Mouse (Mus musculus): Measurements from ENCODE around the gene Slc41a2. TPM values are rescaled to one million over a fixed set of nuclear protein-coding genes. Genes with fewer than 3 reads are reported as not detected.

Gene Slc41a2
- total RNA-seq, 2 experiments from 2014 or later = 1.4 to 1.8 TPM

DNA sequence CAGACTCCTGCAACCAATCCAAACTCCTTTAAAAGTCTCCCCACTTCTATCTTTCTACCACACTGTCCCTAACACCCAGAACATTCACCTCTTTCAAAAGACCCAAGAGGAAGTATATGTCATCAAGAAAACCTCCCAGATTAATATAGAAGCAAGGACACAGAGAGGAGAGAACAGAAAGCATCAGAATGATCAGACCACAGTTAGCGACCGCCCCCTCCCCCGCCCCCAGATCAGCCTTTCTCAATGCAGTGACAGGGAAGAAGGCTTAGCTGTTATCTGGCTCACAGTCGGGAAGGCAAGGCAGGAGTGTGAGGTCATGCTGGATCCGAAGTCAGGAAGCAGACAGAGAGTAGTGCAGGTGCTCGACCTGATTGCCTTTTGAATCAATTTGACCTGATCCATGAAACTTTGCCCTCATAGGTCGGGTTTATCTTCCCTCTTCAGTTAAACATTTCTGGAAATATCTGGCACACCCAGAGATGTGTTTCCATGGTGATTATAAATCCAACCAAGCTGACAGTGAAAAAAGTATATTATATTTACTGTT lies 15.1 kb downstream of the Slc41a2 start:
- intact Hi-C loops (cut with DNase I; ENCODE audit: low total_unique reads) = no loop called here
- no peak for DNase-seq

DNA sequence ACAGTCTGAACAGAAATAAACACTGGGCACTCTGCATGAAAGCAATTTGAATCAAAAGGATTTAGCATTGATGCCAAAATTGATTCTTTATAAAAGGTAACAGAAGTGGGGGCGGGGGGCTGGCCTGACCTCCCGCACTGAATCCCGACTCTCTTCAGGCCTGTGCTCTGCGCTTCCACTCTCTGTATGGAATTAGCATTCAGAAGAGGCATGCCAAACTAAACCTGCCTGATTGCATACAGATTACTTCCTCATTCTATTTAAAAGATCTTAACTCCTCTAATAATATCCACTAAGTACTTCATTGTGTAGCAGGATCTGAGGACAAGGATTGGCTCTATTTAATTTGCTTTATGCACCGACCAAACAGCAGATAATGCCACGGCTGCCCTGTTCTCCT lies 16.2 kb downstream of the Slc41a2 start:
- DNase-seq = no peak
- intact Hi-C loops (cut with DNase I; ENCODE audit: low total_unique reads) = no loop called here

DNA sequence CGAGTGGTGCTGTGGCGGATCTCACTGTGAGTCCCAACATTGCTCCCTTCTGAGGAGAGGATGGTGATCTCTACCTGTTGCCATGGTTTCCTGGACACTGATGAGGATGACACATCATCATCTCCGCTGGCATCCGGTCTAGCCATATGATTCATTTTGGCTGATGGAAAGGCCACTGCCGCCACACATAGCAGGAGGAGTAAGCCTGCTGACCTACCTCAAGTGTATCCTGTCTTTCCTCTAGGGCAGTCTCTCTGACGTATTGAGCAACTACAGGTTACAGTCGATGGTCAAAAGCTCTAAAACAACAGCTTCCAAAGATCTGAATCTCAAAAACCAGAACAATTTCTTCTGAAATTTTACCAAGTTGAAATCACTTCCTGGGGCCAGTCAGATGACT lies 16.8 kb downstream of the Slc41a2 start:
- intact Hi-C loops (cut with DNase I; ENCODE audit: low total_unique reads) = no loop called here
- DNase-seq = no peak

DNA sequence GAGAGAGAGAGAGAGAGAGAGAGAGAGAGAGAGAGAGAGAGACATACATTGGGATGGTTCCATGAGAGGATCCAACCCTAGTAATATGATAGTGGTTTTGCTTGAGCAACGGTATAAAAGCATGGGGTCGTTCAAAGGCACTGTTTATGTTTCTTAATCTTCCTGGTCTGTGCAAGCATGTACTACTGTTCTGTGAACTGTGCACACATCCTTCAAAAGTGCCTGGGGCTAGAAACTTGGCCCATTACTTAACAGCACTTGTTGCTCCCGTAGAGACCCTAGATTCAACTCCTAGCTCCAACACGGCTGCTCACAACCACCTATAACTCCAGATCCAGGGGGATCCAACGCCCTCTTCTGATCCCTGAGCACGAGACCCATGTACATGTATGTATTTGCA lies 17.3 kb downstream of the Slc41a2 start:
- no peak for DNase-seq
- intact Hi-C loops (cut with DNase I; ENCODE audit: low total_unique reads) = no loop called here

DNA sequence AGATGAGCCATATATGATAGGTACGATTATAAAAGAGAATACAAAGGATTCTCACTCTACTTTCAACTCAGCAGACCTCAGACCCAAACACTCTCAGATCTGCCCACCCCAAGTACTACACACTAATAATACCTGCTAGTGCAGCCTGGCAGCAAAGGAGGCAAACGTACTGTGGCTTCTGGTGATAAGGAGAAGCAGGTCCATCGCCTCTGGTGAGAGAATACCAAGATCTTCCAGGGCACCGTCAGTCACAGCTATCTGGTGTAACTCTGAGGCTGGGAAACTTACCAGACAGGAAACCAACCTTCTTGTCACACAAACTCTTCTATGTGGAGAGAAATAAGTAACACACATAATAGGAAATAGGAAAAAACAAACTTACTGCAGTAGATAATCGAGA lies 24.6 kb downstream of the Slc41a2 start:
- DNase-seq = no peak
- intact Hi-C loops (cut with DNase I; ENCODE audit: low total_unique reads) = no loop called here

DNA sequence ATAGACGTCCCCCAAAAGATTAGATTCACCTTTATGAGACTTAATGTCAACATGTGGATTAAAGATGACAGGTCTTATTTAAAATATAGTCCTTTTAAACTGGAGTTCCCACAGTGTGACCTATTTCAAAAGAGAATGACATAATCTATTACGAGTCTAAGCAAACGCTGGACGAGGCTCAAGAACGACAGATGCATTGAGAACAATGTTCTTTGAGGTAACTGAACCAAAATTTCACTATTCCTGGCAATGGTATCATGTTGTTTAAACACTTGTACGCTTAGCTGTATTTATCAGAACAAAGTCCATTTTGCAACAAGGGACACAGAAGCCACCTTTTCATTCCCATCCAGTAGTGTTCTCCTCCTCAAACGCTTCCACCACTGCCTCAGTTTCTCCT lies 27.3 kb downstream of the Slc41a2 start:
- DNase-seq = no peak
- intact Hi-C loops (cut with DNase I; ENCODE audit: low total_unique reads) = no loop called here

DNA sequence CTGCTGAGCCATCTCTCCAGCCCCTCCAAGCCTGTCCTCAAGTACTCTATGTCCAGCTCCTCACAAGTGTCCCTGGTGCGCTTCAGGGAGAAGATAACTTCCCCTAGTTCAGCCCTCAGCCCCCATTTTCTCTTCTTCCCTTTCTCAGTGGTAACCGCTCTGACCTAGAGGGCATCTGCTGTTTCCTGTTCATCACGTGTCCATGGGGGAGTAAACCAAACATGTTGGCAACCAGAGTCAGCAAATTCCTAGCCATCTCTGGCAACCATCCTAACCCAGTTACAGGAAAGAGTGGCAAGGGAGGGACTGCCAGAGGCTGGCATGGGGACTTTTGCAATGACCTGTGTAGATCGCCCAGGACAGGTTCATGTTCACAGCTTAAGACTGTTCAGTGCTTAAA lies 36.0 kb downstream of the Slc41a2 start:
- intact Hi-C loops (cut with DNase I; ENCODE audit: low total_unique reads) = no loop called here
- DNase-seq = no peak

DNA sequence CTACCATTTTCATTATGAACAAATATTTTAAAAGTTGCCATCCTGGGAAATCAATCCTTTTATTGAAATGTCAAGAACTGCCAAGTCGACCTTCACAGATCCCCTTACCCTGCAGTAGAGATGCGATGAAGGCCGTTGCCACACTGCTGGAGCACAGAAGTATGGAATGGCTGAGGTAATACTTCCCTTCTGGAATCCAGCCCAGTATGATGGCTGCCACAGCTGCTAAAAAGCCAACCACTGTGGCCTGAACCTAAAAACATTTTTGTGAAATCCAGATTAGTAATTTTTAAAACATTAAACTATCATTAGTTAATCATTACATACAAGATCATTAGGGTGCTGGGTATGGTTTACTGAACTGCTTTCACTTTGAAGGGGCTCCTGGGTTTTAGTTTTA lies 36.6 kb downstream of the Slc41a2 start:
- intact Hi-C loops (cut with DNase I; ENCODE audit: low total_unique reads) = no loop called here
- DNase-seq = no peak

DNA sequence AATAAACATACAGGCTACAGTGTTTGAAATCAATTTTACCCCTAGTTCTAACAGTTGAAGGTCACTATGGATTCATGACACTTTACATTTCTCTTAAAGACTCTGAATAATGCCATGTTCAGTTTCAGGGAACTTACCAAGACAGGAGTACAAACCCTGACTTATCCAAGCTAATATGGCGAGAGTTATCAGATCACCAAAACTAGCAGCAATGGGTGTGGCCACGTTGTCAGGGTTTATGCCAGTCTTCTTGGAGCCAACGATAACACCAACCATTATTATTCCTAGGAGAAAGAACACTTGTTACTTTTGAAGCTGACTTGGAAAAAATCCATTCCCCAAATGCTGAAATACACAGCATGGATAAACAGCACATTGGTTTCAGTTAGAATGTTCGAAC lies 40.7 kb downstream of the Slc41a2 start:
- intact Hi-C loops (cut with DNase I; ENCODE audit: low total_unique reads) = no loop called here
- DNase-seq = no peak

DNA sequence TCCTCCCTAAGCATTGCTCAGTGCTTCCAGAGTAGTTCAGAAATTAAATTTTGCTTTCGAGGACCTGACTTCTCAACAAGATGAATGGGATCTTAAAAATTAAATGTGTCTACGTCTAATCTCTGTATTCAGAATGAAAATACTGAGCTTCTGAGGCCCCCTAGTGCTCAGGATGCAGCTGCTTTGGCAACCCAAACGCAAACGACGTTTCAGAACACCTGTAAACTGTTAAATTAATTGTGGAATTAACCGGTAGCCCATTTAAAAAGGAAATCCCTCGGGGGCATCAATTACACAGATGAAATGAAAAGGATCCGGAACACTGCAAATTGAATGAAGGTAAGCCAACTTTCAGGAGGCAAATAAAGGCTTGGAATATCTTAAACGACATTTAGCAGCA lies 42.9 kb downstream of the Slc41a2 start:
- intact Hi-C loops (cut with DNase I; ENCODE audit: low total_unique reads) = no loop called here
- no peak for DNase-seq

DNA sequence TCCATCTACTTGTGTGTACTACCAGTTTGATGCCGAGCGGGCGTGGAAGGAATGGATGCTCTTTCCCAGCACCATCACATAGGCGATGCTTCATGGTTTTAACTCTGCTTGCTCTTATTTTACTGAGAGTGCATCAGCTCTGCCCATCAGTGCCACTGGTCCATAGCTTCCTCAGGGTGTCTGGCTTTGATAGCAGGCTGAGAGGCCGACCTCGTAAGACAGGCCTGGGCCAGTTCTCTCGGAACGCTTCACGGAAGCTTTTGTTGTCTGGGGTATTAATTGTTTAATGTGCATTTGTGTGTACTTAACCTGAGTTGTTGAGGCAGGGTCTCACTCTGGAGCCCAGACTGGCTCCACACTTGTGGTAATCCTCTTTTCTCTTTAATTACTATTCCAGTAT lies 44.3 kb downstream of the Slc41a2 start:
- DNase-seq = no peak
- intact Hi-C loops (cut with DNase I; ENCODE audit: low total_unique reads) = no loop called here

DNA sequence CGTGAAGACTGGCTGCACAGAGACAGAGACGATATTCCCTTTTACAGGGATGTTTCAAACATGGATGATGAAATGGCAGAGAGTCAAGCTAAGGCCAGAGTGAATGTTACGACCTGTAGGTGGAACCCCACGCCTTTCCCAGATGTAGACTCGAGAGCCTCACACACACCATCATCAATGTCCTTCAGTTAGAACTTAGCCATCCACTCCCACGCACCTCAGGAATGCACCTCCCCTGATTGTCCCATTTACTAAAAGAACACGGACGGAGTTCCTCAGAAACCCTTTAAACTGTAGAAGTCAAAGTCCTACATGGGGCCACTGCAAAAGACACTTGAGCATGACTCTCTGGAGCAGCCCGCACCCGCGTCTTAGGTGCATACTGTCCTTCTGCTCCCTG lies 46.0 kb downstream of the Slc41a2 start:
- DNase-seq = no peak
- intact Hi-C loops (cut with DNase I; ENCODE audit: low total_unique reads) = no loop called here

DNA sequence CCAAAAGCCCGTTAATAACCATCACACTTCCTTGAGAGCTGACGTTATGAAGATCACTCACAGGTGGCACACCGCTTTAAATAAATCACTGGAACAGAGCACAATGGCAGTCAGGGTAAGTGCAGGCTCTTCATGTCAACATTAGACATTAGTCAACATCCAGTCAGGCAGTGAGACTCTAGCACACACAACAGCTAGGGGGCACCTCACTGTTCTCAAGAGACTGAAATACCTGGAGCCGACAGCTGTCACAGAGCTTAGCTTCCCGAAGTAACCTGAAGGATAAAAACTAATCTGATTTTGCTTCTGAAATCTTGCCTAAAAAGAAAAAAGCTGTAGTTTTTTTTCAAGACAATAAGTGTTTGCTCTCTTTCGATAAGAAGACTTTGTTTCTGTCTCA lies 49.9 kb downstream of the Slc41a2 start:
- intact Hi-C loops (cut with DNase I; ENCODE audit: low total_unique reads) = no loop called here
- DNase-seq = no peak

DNA sequence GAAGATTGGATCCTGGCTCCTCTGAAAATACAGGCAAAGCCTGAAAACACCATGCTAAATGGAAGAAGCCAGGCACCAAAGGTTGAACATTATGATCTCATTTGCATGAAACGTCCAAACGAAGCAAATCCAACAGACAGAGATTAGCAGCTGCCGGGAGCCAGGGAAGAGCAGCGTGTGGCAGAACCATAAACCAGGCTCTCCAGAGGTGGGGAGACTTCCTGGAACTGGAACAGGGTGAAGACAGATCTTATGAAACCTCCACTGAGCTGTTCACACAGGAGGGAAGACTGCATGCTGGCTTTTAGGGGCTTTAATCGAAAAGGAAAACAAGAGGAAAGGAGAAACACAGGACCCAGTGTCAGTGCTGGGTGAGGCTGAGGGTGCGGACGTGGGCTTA lies 51.3 kb downstream of the Slc41a2 start:
- intact Hi-C loops (cut with DNase I; ENCODE audit: low total_unique reads) = no loop called here
- DNase-seq = no peak

DNA sequence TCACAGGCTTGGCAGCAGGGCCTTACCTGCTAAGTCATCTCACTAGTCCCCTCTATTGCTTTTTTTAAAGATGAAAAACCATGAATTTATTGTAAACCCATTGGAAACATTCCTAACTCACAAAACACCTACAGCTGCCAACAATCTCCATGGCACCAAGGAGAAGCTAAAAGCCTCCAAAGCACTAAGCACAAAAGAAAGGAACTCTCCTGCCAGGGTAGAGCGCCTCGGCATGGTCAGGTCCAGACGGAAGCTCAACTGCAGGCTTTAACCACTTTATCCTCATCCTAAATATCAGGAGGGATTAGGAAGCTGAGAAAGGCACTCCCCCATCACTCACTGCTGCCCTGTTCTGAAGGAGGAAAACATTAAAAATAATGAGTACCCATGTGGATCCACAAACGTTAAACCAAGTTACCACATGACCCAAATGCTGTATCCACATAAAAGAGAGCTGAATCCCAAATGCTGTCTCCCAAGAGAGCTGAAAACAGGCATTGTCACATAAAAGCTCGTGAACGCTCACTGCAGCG lies 51.9 kb downstream of the Slc41a2 start:
- DNase-seq = no peak
- intact Hi-C loops (cut with DNase I; ENCODE audit: low total_unique reads) = no loop called here

DNA sequence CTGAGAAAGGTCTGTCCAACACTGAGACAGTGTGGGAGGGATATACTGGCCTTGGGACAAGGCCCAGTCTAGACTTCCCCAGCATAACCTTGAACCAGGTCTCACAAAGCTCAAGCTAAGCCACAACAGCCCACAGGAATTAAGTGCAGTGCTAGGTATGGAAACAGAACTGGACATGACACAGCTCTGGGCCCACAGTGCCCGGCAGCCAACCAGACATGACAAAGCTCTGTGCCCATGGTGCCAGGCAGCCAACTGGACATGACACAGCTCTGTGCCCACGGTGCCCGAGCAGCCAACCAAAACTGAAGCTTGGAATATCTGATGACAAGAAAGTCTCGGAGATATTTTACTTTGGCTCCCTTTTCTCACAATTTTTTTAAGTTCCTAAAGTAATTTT lies 52.8 kb downstream of the Slc41a2 start:
- DNase-seq = peak; percentile 50
- intact Hi-C loops (cut with DNase I; ENCODE audit: low total_unique reads) = no loop called here

DNA sequence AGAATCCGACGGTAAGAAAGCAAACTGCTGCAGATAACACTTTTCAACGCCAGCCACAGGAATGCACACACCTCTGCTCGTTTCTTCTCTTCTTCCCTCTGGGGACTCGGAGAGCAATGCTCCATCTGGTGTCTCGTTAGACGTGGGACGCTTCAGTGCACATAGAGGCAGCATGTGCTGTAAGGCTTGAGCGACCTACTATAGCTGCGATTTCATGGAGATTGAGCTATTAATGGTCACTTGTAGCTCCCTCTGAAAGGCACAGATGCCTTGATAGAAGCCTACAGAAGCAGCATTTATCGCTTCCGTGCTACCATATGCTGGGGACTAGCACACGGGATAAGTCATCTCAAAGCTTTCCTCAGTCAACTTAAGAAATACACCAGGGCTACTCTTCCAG lies 71.0 kb downstream of the Slc41a2 start:
- intact Hi-C loops (cut with DNase I; ENCODE audit: low total_unique reads) = no loop called here
- no peak for DNase-seq

DNA sequence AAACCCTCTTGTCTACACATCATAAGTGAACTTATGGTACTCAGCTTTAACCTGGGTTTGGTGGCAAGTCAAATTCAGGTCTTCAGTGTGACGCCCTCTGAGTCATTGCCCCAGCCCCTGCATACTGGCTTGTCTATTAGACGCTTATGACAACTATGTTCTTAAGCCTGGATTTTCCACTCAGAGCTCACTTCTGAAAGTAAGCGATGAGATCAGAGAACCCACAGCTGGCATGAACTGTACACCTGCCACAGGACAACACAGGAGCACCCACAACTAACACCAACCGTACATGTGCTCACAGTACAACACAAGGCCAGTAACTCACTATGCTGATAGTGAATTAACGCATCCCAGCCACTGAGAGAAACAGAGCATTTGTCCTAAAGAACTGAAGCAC lies 71.4 kb downstream of the Slc41a2 start:
- intact Hi-C loops (cut with DNase I; ENCODE audit: low total_unique reads) = no loop called here
- no peak for DNase-seq

DNA sequence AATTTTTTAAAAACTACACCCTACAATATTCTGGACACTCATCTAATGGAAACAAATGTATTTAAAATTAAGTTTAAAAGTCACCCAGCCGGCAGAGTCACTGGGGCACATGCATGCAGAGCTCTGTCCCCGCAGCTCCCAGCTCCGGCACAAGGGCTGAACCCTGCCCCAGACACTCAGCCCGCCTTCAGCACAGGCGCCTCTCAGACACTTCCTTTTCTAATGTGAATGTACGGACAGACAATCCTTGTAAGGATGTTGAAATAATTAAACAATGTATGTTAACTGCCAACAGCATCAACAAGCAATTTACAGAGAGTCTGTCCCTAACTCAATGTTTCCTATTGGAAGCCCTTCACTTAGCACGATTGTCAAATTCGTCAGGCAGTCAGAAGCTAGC lies 73.0 kb downstream of the Slc41a2 start:
- intact Hi-C loops (cut with DNase I; ENCODE audit: low total_unique reads) = no loop called here
- no peak for DNase-seq

DNA sequence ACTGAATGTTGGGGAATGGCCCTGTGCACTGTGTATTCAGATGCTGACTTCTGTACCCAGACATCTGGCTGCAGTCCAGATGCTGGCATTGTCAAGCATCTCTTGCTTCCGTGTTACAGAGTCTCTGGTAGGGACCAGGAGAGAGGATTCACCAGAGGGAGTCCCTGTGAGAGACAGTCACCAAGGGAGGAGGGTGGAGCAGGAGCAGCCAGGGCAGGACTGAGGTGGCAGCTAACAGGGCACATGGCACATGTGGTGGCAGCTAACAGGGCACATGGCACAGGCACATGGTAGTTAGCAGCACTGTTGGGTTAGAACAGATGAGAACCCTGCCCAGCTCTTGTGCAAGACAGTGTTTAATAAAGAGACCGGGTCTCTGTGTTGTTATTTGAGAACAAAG lies 73.6 kb downstream of the Slc41a2 start:
- intact Hi-C loops (cut with DNase I; ENCODE audit: low total_unique reads) = no loop called here
- DNase-seq = no peak

DNA sequence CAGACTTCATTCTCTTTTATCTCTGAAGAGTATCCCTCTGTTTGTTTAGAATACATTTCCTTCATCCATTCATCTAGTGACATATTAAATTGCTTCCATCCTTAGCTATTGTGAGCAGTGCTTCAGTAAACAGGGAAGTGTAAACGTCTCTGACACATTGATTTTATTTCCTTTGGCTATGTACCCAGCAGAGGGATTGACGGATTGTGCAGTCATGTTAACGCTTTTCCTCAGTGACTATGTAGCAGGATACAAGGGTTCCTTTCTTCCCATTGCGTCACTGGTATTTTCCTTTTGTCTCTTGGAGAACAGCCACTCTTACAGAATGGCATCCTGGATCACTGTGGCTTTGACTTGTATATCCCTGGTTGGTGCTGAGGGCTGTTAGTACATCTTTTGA lies 76.4 kb downstream of the Slc41a2 start:
- intact Hi-C loops (cut with DNase I; ENCODE audit: low total_unique reads) = no loop called here
- no peak for DNase-seq

DNA sequence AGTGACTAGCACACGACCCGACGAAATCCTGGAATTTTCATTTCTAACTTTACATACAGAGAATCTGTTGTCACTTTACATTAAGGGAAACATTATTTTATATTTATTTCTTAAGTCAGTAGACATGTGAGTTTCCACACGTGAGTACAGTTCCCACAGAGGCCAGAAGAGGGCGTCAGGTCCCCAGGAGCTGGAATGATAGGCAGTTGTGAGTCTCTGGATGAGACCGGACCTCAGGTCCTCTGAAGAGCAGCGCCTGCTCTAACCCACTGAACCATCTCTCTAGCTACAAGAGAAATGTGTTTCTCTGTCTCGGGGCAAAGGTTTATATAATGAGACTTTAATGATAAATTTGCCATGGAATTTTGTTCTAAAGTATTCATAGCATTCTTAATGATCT lies 86.3 kb downstream of the Slc41a2 start:
- intact Hi-C loops (cut with DNase I; ENCODE audit: low total_unique reads) = no loop called here
- no peak for DNase-seq

Measured in gastrocnemius, postnatal 14 days (tissue).